Mouse (Mus musculus) ES-E14 (cell line): Measurements from ENCODE around the gene Bid. TPM values are rescaled to one million over a fixed set of nuclear protein-coding genes. Genes with fewer than 3 reads are reported as not detected.

Experiments used
- DNase-seq: peaks from one replicate; pipeline ENCODE4 v3.0.0-alpha.2; 2013; ENCODE audit warnings: low read depth, low spot score
- H3K27ac ChIP-seq: 2 replicates; pipeline ENCODE4 v1.5.1; 2012; ENCODE audit warnings: low read depth, mild to moderate bottlenecking, low read length, moderate library complexity, mixed read lengths; ENCODE audit not compliant: poor library complexity, insufficient read depth, severe bottlenecking
- H3K36me3 ChIP-seq: 2 replicates; pipeline ENCODE4 v1.6.1; 2012; ENCODE audit warnings: mild to moderate bottlenecking, low read length, moderate library complexity, mixed read lengths; ENCODE audit not compliant: control insufficient read depth, poor library complexity, insufficient read depth, severe bottlenecking
- H3K4me1 ChIP-seq, 2 experiments: fragments of 150-350 bp in 1 of 2; sonication (generic) in 1 of 2; 2 replicates each; pipeline ENCODE4 v1.6.1; 2012; ENCODE audit warnings: low read length in 2 of 2, mild to moderate bottlenecking in 1 of 2, mixed read lengths in 1 of 2; ENCODE audit not compliant: control insufficient read depth in 2 of 2, insufficient read depth in 2 of 2, poor library complexity in 1 of 2
- H3K4me3 ChIP-seq, 2 experiments: fragments of 150-350 bp in 1 of 2; sonication (generic) in 1 of 2; 2 replicates each; pipeline ENCODE4 v1.5.1; 2012; ENCODE audit warnings: low read length in 2 of 2, low read depth in 1 of 2, mild to moderate bottlenecking in 1 of 2, mixed read lengths in 1 of 2; ENCODE audit not compliant: insufficient read depth in 1 of 2, poor library complexity in 1 of 2, severe bottlenecking in 1 of 2
- H3K9ac ChIP-seq: 2 replicates; pipeline ENCODE4 v1.6.1; 2012; ENCODE audit warnings: low read depth, mild to moderate bottlenecking, low read length, mixed read lengths; ENCODE audit not compliant: poor library complexity, insufficient read depth, severe bottlenecking
- H3K9me3 ChIP-seq: fragments of 150-350 bp; sonication (generic); 2 replicates; pipeline ENCODE4 v1.6.1; 2012; ENCODE audit warnings: low read depth, mild to moderate bottlenecking, low read length; ENCODE audit not compliant: control insufficient read depth, insufficient read depth
- CHD2 ChIP-seq: IDR thresholded peaks from 2 replicates; pipeline ENCODE4 v1.6.1; 2014; ENCODE audit warnings: mild to moderate bottlenecking, low read depth, low read length, inconsistent platforms
- HCFC1 ChIP-seq: IDR thresholded peaks from 2 replicates; pipeline ENCODE4 v1.6.1; 2012; ENCODE audit warnings: low read length, inconsistent platforms, borderline replicate concordance; ENCODE audit not compliant: insufficient read depth
- MAFK ChIP-seq: IDR thresholded peaks from 2 replicates; pipeline ENCODE4 v1.6.1; 2014; ENCODE audit warnings: mild to moderate bottlenecking, low read depth, low read length, inconsistent platforms; ENCODE audit not compliant: insufficient read depth
- ZC3H11A ChIP-seq: IDR thresholded peaks from 2 replicates; pipeline ENCODE4 v1.6.1; 2012; ENCODE audit warnings: low read depth, mild to moderate bottlenecking, inconsistent platforms, low read length, borderline replicate concordance
- ZNF384 ChIP-seq: IDR thresholded peaks from 2 replicates; pipeline ENCODE4 v1.6.1; 2012; ENCODE audit warnings: low read depth, low read length, inconsistent platforms
- in situ Hi-C, 2 experiments: fragments of 600-800 bp; cut with MboI; formaldehyde crosslinking; loops; one replicate each; pipeline ENCODE4 v1.15.1; 2025; ENCODE audit warnings: low sequenced_read_pairs in 2 of 2, inconsistent platforms in 1 of 2; ENCODE audit not compliant: unreplicated experiment in 2 of 2
- total RNA-seq: library from RNA; depleted of rRNA; stranded (reverse); fragments of 300-350 nt; gene quantifications from 2 replicates; pipeline ENCODE4 v1.2.3, GENCODE M21; 2012

Gene Bid
- total RNA-seq, 1 experiment: 20.0 TPM

GRCm38 (mm10) chr6:120901776-120902645 is 14.6 kb downstream of the Bid start:
- in situ Hi-C loops: no loop called here
- DNase-seq: no peak
- no peaks in the 10 kb centered on the region for H3K9me3 ChIP-seq

GRCm38 (mm10) chr6:120898188-120898833 is 18.3 kb downstream of the Bid start:
- in situ Hi-C loops: no loop called here
- H3K9me3 ChIP-seq: no peaks in the 10 kb centered on the region
- DNase-seq: peak; percentile 55
- H3K4me1 ChIP-seq: no peaks in the 10 kb centered on the region; a peak in 1 of 4 replicates
- H3K4me3 ChIP-seq: no peak overlapping the region
- peak; percentile 30; the same call in 1 of the 2 replicates for TF ChIP-seq ZC3H11A
- no peak for TF ChIP-seq MAFK
- H3K27ac ChIP-seq: no peak overlapping the region
- H3K36me3 ChIP-seq: peaks cover 60% of the 10 kb centered on the region
- H3K9ac ChIP-seq: no peak overlapping the region

More at GRCm38 (mm10) chr6:120901776-120902645, 14.6 kb downstream of the Bid start:
- no peak overlapping the region for H3K9ac ChIP-seq
- no peak for TF ChIP-seq ZNF384
- no peak for TF ChIP-seq ZC3H11A
- no peak for TF ChIP-seq HCFC1
- no peak for TF ChIP-seq MAFK
- TF ChIP-seq CHD2: no peak
- peaks cover 26% of the 10 kb centered on the region for H3K36me3 ChIP-seq
- H3K4me1 ChIP-seq: peaks cover 0 to 6% of the 10 kb centered on the region in 2 experiments; a peak in 2 of 4 replicates
- no peak overlapping the region for H3K27ac ChIP-seq
- H3K4me3 ChIP-seq: no peak overlapping the region

- in situ Hi-C loops: no loop called here
- no peak overlapping the region for H3K9ac ChIP-seq
- H3K4me1 ChIP-seq: no peaks in the 10 kb centered on the region; a peak in 1 of 4 replicates
- TF ChIP-seq ZNF384 (no peak), ZC3H11A (no peak), HCFC1 (no peak), CHD2 (no peak), MAFK (no peak)
- H3K27ac ChIP-seq: no peak overlapping the region
- no peak for DNase-seq
- H3K4me3 ChIP-seq: no peak overlapping the region
- H3K9me3 ChIP-seq: no peaks in the 10 kb centered on the region
- H3K36me3 ChIP-seq: peaks cover 75% of the 10 kb centered on the region
Observed at GRCm38 (mm10) chr6:120894524-120894923, 22.1 kb downstream of the Bid start.

GRCm38 (mm10) chr6:120894089-120894488 is 22.6 kb downstream of the Bid start:
- peaks cover 74% of the 10 kb centered on the region for H3K36me3 ChIP-seq
- no peak overlapping the region for H3K9ac ChIP-seq
- H3K4me1 ChIP-seq: no peaks in the 10 kb centered on the region; a peak in 1 of 4 replicates
- TF ChIP-seq HCFC1 (no peak), CHD2 (no peak), ZC3H11A (no peak), MAFK (no peak), ZNF384 (no peak)
- H3K27ac ChIP-seq: no peak overlapping the region
- in situ Hi-C loops: no loop called here
- no peak for DNase-seq
- no peaks in the 10 kb centered on the region for H3K9me3 ChIP-seq
- no peak overlapping the region for H3K4me3 ChIP-seq
